Mouse (Mus musculus) embryonic fibroblast, embryonic 13.5 days (primary cell): Measurements from ENCODE around the gene Slc25a13.

Experiments
- CTCF ChIP-seq: IDR thresholded peaks from 2 replicates; pipeline ENCODE4 v1.5.1; 2011; ENCODE audit warnings: mild to moderate bottlenecking, control low read depth, low read length, moderate library complexity, borderline replicate concordance; ENCODE audit not compliant: insufficient read depth
- POLR2A ChIP-seq: IDR thresholded peaks from 2 replicates; pipeline ENCODE4 v1.6.1; 2011; ENCODE audit warnings: low read depth, mild to moderate bottlenecking, control low read depth, low read length, moderate library complexity

- TF ChIP-seq CTCF (no peak), POLR2A (no peak)
Observed at GRCm38 (mm10) chr6:6263293-6263911, 46.4 kb upstream of the Slc25a13 start.
